Mouse (Mus musculus) ES-E14 (cell line): ENCODE measurements around the gene Zdhhc8. TPM values are rescaled to one million over a fixed set of nuclear protein-coding genes. Genes with fewer than 3 reads are reported as not detected.

ENCODE experiments used
- DNase-seq: peaks from one replicate; pipeline ENCODE4 v3.0.0-alpha.2; 2013; ENCODE audit warnings: low read depth, low spot score
- H3K27ac ChIP-seq: 2 replicates; pipeline ENCODE4 v1.5.1; 2012; ENCODE audit warnings: low read depth, mild to moderate bottlenecking, low read length, moderate library complexity, mixed read lengths; ENCODE audit not compliant: poor library complexity, insufficient read depth, severe bottlenecking
- H3K36me3 ChIP-seq: 2 replicates; pipeline ENCODE4 v1.6.1; 2012; ENCODE audit warnings: mild to moderate bottlenecking, low read length, moderate library complexity, mixed read lengths; ENCODE audit not compliant: control insufficient read depth, poor library complexity, insufficient read depth, severe bottlenecking
- H3K4me1 ChIP-seq, 2 experiments: fragments of 150-350 bp in 1 of 2; sonication (generic) in 1 of 2; 2 replicates each; pipeline ENCODE4 v1.6.1; 2012; ENCODE audit warnings: low read length in 2 of 2, mild to moderate bottlenecking in 1 of 2, mixed read lengths in 1 of 2; ENCODE audit not compliant: control insufficient read depth in 2 of 2, insufficient read depth in 2 of 2, poor library complexity in 1 of 2
- H3K4me3 ChIP-seq, 2 experiments: fragments of 150-350 bp in 1 of 2; sonication (generic) in 1 of 2; 2 replicates each; pipeline ENCODE4 v1.5.1; 2012; ENCODE audit warnings: low read length in 2 of 2, low read depth in 1 of 2, mild to moderate bottlenecking in 1 of 2, mixed read lengths in 1 of 2; ENCODE audit not compliant: insufficient read depth in 1 of 2, poor library complexity in 1 of 2, severe bottlenecking in 1 of 2
- H3K9ac ChIP-seq: 2 replicates; pipeline ENCODE4 v1.6.1; 2012; ENCODE audit warnings: low read depth, mild to moderate bottlenecking, low read length, mixed read lengths; ENCODE audit not compliant: poor library complexity, insufficient read depth, severe bottlenecking
- H3K9me3 ChIP-seq: fragments of 150-350 bp; sonication (generic); 2 replicates; pipeline ENCODE4 v1.6.1; 2012; ENCODE audit warnings: low read depth, mild to moderate bottlenecking, low read length; ENCODE audit not compliant: control insufficient read depth, insufficient read depth
- CHD2 ChIP-seq: IDR thresholded peaks from 2 replicates; pipeline ENCODE4 v1.6.1; 2014; ENCODE audit warnings: mild to moderate bottlenecking, low read depth, low read length, inconsistent platforms
- HCFC1 ChIP-seq: IDR thresholded peaks from 2 replicates; pipeline ENCODE4 v1.6.1; 2012; ENCODE audit warnings: low read length, inconsistent platforms, borderline replicate concordance; ENCODE audit not compliant: insufficient read depth
- MAFK ChIP-seq: IDR thresholded peaks from 2 replicates; pipeline ENCODE4 v1.6.1; 2014; ENCODE audit warnings: mild to moderate bottlenecking, low read depth, low read length, inconsistent platforms; ENCODE audit not compliant: insufficient read depth
- ZC3H11A ChIP-seq: IDR thresholded peaks from 2 replicates; pipeline ENCODE4 v1.6.1; 2012; ENCODE audit warnings: low read depth, mild to moderate bottlenecking, inconsistent platforms, low read length, borderline replicate concordance
- ZNF384 ChIP-seq: IDR thresholded peaks from 2 replicates; pipeline ENCODE4 v1.6.1; 2012; ENCODE audit warnings: low read depth, low read length, inconsistent platforms
- in situ Hi-C, 2 experiments: fragments of 600-800 bp; cut with MboI; formaldehyde crosslinking; loops; one replicate each; pipeline ENCODE4 v1.15.1; 2025; ENCODE audit warnings: low sequenced_read_pairs in 2 of 2, inconsistent platforms in 1 of 2; ENCODE audit not compliant: unreplicated experiment in 2 of 2
- total RNA-seq: library from RNA; depleted of rRNA; stranded (reverse); fragments of 300-350 nt; gene quantifications from 2 replicates; pipeline ENCODE4 v1.2.3, GENCODE M21; 2012

Gene Zdhhc8
- total RNA-seq, 1 experiment, result 17.0 TPM

GRCm38 (mm10) chr16:18202061-18202460 lies 32.9 kb downstream of the Zdhhc8 start:
- in situ Hi-C loops, result no loop called here
- Histone ChIP-seq H3K4me1 (no peaks in the 10 kb centered on the region), H3K36me3 (no peaks in the 10 kb centered on the region), H3K4me3 (no peak overlapping the region), H3K9ac (no peak overlapping the region), H3K27ac (no peak overlapping the region), H3K9me3 (no peaks in the 10 kb centered on the region)
- DNase-seq, result no peak
- TF ChIP-seq HCFC1 (no peak), CHD2 (no peak), ZNF384 (no peak), MAFK (no peak), ZC3H11A (no peak)

- no peaks in the 10 kb centered on the region for H3K9me3 ChIP-seq
- in situ Hi-C loops, result no loop called here
- DNase-seq, result no peak
- H3K36me3 ChIP-seq, result no peaks in the 10 kb centered on the region
- H3K27ac ChIP-seq, result no peak overlapping the region
- no peak overlapping the region for H3K4me3 ChIP-seq
- no peak overlapping the region for H3K9ac ChIP-seq
- no peaks in the 10 kb centered on the region for H3K4me1 ChIP-seq
- no peak for TF ChIP-seq MAFK
- TF ChIP-seq ZC3H11A, result no peak
- TF ChIP-seq ZNF384, result no peak
- no peak for TF ChIP-seq CHD2
- TF ChIP-seq HCFC1, result no peak
Measured at GRCm38 (mm10) chr16:18201620-18202019, 33.3 kb downstream of the Zdhhc8 start.

DNA sequence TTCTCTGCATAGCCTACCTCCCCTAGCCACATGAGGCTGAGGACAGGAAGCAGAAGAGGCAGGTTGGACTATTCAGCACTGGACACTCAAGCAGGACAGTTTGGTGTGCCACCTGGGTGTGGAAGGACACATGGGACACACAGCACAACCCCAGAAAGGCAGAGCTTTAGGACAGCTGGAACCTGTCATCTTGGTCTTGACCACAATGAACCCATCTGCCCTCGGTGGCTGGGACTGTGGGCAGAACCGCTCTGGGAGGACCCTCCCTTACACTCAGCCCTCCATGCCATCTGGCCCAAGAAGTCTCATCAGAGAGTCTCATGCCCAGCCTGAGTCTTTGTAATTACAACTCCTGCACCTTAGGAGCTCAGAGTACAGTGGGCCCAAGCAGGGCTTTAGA lies 34.9 kb downstream of the Zdhhc8 start:
- DNase-seq, result no peak
- TF ChIP-seq CHD2 (no peak), MAFK (no peak), HCFC1 (no peak), ZC3H11A (no peak), ZNF384 (no peak)
- Histone ChIP-seq H3K9ac (no peak overlapping the region), H3K36me3 (no peaks in the 10 kb centered on the region), H3K9me3 (no peaks in the 10 kb centered on the region), H3K4me3 (no peak overlapping the region), H3K27ac (no peak overlapping the region), H3K4me1 (peaks cover 0 to under 1% of the 10 kb centered on the region in 2 experiments; a peak in 1 of 4 replicates)
- in situ Hi-C loops, result no loop called here

DNA sequence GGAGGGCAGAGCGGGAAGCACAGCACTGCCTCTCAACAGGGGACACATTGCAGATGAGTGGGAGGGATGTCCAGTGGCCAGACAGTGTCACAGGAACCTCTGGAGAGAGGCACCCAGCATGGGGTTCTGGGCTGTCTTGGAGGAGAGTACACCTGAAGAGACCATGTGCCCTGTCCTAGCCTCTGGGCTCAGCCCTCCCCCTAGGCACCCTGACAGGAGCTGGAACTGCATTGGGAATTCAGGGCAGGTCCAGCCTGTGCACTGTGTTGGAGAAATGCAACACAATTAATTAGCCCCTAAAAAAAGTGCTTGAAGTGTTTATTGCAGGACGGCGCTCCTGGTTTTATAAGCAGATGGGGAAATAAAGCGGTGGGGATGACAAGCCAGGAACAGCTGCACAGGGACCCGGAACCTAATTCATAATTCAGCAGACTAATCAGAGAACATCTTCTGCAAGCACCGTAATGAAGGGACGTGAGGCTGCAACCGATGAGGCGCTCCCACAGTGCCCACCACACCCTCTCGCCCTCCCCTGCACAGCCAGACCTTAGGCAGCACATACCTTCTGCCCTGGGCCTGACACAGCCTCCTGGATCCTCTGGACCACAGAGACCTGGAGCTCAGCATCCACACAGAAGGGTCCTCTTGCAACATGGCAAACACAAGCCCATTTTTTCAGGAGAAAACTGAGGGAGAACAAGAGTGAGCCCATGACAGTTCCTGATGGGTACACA lies 36.4 kb downstream of the Zdhhc8 start:
- peaks cover 3 to 8% of the 10 kb centered on the region in 2 experiments; a peak in 1 of 4 replicates for H3K4me1 ChIP-seq
- TF ChIP-seq MAFK (no peak), HCFC1 (no peak), CHD2 (no peak), ZC3H11A (no peak)
- in situ Hi-C loops, result no loop called here

More for the DNA sequence above, 36.4 kb downstream of the Zdhhc8 start:
- Histone ChIP-seq H3K9me3 (no peaks in the 10 kb centered on the region), H3K4me3 (no peak overlapping the region), H3K27ac (no peak overlapping the region), H3K9ac (no peak overlapping the region), H3K36me3 (no peaks in the 10 kb centered on the region)
- no peak for DNase-seq
